Mouse (Mus musculus) c-Kit-positive CD71-positive TER-119-positive erythroid progenitor cells, embryonic 14.5 days (primary cell): Measurements from ENCODE around the gene Gm9844.
"Not testable (repeated sequence)": the region's sequence is repeated elsewhere in the genome, so short reads cannot be mapped to it uniquely, and the experiment has no call there.

Source experiments
- DNase-seq: peaks from one replicate; pipeline ENCODE4 v3.0.0-alpha.2; 2013; ENCODE audit warnings: low spot score

Gm9844 gene

GRCm38 (mm10) chr7:24869532-24870165, 7.6 kb downstream of the Gm9844 start, which contains the start of the genes Lypd4 and Dmrtc2:
TSS of gene Lypd4 (minus strand) at chr7:24869941.
TSS of gene Dmrtc2 (plus strand) at chr7:24870057.
- DNase-seq, result no peak

- no peak for DNase-seq
These were observed 15.6 kb downstream of the Gm9844 start for GRCm38 (mm10) chr7:24877588-24877987.

DNA sequence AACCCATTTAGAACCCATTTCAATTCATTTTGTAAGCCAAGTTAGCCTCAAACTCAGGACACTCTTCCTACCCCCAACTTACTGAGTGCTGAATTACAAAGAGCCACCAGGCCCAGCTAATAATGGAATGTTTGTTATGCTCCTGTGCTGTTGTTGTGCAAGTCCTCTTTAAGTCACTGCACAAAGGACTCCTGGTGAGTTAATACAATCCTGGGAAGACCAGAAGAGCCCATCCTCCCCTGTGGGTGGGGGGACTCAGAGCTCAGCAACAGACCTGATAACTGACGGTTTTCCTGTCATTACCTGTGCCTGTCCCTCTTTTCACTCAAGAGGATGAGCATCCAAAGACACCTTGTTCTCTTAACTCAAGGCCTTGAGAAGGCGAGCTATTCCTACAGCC, 17.6 kb downstream of the Gm9844 start:
- DNase-seq, result no peak

- DNase-seq, result no peak
These were observed 20.6 kb downstream of the Gm9844 start for GRCm38 (mm10) chr7:24882416-24883199.

GRCm38 (mm10) chr7:24883896-24884692, 22.1 kb downstream of the Gm9844 start, which contains the start of gene Rps19:
TSS of gene Rps19 (plus strand) at chr7:24884371.
- DNase-seq, result peak; percentile 99

DNA sequence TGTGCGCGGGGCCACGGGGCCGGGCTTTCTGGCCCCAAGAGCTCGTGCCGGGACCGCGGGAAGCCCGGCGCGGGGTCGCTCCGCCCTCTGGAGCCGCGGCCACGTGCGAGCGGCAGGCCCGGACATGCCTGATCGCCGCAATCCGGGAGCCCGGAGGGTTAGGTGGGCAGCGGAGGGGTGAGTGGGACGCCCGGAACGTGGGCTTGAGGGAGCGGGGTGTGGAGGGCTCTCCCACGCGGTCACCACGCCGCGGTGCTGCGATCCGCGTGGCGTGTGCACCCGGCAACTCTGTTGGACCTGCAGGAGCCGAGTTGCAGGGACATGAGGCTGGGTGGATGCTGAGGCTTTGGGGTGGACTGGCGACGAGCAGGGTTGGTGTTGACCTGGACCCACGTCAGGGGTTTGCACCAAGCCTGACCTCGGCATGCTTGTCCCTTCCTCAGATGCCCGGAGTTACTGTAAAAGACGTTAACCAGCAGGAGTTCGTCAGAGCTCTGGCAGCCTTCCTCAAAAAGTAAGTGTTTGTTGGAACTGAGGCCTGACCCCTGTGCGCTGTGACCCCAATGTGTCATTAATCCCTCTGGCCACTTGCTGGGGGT, 22.8 kb downstream of the Gm9844 start:
- no peak for DNase-seq

DNA sequence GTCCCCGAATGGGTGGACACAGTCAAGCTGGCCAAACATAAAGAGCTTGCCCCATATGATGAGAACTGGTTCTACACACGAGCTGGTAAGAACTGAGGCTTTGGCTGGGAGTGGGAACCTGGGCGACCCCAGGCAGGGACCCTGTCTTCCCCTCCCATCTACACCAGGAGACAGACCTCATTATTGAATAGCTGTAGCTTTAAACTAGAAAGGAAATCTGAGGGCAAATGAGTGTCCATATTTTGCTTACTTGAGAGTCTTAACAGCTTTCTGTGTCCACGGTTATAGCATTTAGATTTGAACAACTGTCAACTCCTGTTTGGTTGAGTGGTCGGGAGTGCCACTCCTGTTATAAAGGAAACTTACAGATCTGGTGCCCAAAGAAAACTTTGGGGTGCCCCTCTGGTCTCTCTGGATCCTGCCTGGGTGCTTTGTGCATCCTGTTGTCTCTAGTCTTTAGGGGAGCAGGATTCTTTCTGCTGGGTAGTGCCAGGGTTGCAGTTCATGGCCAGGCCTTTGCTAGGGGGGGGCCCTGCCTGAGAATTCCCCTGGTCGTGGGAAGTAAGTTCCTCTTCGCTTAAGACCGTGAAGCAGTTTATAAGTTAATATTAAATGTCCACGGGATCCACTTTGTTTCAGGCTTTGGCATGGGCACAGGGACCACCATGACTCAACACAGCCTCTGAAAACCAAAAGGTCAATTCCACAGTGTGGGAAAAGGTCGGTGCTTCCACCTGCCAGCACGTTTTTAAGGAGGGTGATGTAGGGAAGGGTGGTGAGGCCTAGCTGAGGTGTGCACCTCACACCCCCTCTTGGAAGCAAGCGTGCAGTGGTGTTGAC, 23.7 kb downstream of the Gm9844 start:
- no peak for DNase-seq

GRCm38 (mm10) chr7:24886308-24886633, 24.3 kb downstream of the Gm9844 start:
- DNase-seq, result no peak

DNA sequence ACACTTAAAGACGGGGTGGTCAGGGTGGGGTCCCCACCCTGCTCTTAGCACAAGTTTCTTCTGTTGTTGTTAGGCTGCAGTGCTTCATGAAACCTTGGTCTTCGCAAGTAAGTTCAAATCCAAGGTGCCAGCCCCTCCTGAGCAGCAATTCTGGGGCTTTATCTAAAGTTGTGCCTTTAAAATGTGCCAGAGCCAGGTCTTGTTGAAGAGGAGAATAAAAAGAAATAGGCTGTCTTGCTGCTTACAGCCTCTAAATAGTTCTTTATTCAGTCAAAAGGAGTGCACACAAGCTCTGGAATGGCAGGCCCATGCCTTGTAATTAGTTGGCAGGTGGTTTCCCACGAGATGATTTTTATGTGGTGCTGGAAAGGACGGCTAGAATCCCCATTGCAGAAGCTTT, 25.1 kb downstream of the Gm9844 start:
- no peak for DNase-seq

GRCm38 (mm10) chr7:24889431-24890220, 27.6 kb downstream of the Gm9844 start:
- no peak for DNase-seq

- peak; percentile 80 for DNase-seq
These were observed 28.5 kb downstream of the Gm9844 start for GRCm38 (mm10) chr7:24890281-24891216.

GRCm38 (mm10) chr7:24891241-24892124, 29.5 kb downstream of the Gm9844 start:
- no peak for DNase-seq

GRCm38 (mm10) chr7:24892125-24892583, 30.1 kb downstream of the Gm9844 start:
- DNase-seq, result no peak

GRCm38 (mm10) chr7:24895749-24896148, 33.7 kb downstream of the Gm9844 start:
- DNase-seq, result not testable (repeated sequence)

GRCm38 (mm10) chr7:24896269-24896668, 34.3 kb downstream of the Gm9844 start:
- no peak for DNase-seq

GRCm38 (mm10) chr7:24897224-24897623, 35.2 kb downstream of the Gm9844 start, which contains the start of gene Cd79a:
TSS of gene Cd79a (plus strand) at chr7:24897381.
- DNase-seq, result no peak

DNA sequence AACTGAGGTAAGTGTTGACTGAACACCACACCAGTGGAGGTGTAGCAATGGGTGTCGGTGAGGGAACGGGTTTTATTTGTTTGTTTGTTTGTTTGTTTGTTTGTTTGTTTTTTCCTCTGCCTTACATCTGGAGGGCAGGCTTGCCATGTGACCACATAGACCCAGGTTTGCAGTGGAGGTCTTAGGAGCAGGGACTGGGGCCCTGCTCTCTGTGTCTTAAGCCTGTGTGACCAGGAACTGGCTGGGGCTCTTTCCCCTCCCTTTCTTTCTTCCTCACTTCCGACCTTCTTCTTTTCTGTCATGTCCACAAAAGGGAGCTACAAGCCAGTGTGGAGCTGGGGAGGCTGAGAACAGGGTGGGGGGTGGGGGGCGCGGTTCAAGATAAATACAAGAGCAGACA, 35.9 kb downstream of the Gm9844 start:
- DNase-seq, result no peak

DNA sequence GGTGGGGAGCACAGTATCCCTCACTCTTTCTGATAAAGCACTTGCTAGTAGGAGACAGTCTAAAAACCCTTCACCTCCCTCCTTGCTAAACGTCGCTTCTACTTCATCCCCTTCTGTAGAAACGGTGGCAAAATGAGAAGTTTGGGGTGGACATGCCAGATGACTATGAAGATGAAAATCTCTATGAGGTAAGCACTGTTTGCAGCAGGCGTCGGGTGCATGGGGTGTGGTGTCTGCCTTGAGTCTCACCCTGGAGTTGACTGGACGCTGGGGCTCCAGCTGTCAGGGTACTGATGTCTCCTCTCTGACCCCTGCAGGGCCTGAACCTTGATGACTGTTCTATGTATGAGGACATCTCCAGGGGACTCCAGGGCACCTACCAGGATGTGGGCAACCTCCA, 39.1 kb downstream of the Gm9844 start:
- no peak for DNase-seq
